Mouse (Mus musculus) liver, adult 2 months (tissue): Measurements from ENCODE around the gene Ret.

Experiments
- CTCF ChIP-seq: fragments of 200-500 bp; IDR thresholded peaks from 2 replicates; pipeline ENCODE4 v1.5.1; 2011; ENCODE audit warnings: low read depth, low read length, control low read depth
- POLR2A ChIP-seq: fragments of 200-500 bp; IDR thresholded peaks from 2 replicates; pipeline ENCODE4 v1.6.1; 2011; ENCODE audit warnings: low read length, control low read depth; ENCODE audit not compliant: insufficient read depth; ENCODE audit errors: extremely low read depth

GRCm38 (mm10) chr6:118187285-118187641, 10.3 kb downstream of the Ret start:
- TF ChIP-seq CTCF (no peak), POLR2A (no peak)
